Mouse (Mus musculus) ES-CJ7 (cell line): ENCODE measurements at regions not wholly inside any gene's neighbourhood (a gene's known extent, or its start where the extent isn't known, plus 50 kb on each side); places are given as distances from the start of the nearest gene placed in this dataset.

Experiments
- DNase-seq: peaks from one replicate; pipeline ENCODE4 v3.0.0; 2011; ENCODE audit warnings: low read depth, low spot score

GRCm38 (mm10) chr15:46251296-46251695 is 6117.1 kb downstream of the 9330182O14Rik start:
- no peak for DNase-seq

GRCm38 (mm10) chr15:46285276-46285675 is 6151.1 kb downstream of the 9330182O14Rik start:
- DNase-seq, result no peak

GRCm38 (mm10) chr15:46303301-46303700 is 6169.1 kb downstream of the 9330182O14Rik start:
- DNase-seq, result peak; percentile 11
